Mouse (Mus musculus) C2C12 (cell line): ENCODE data around the gene Lcn12. TPM values are rescaled to one million over a fixed set of nuclear protein-coding genes. Genes with fewer than 3 reads are reported as not detected.
A peak's percentile ranks its signal among the peaks of the same experiment; 100 is the strongest.

ENCODE experiments used
- H3K27me3 ChIP-seq: one replicate; pipeline ENCODE4 v1.6.1; 2011; ENCODE audit not compliant: control insufficient read depth, insufficient read depth, insufficient read length
- H3K36me3 ChIP-seq: one replicate; pipeline ENCODE4 v1.6.1; 2011; ENCODE audit not compliant: control insufficient read depth, insufficient read depth
- H3K4me3 ChIP-seq: one replicate; pipeline ENCODE4 v1.5.1; 2011; ENCODE audit warnings: mild to moderate bottlenecking, control low read depth; ENCODE audit not compliant: poor library complexity, insufficient read depth, severe bottlenecking
- H3K79me2 ChIP-seq: one replicate; pipeline ENCODE4 v1.6.1; 2011; ENCODE audit not compliant: control insufficient read depth, insufficient read depth
- H3K79me3 ChIP-seq: one replicate; pipeline ENCODE4 v1.6.1; 2011; ENCODE audit warnings: low read depth, control low read depth
- H3ac ChIP-seq: one replicate; pipeline ENCODE3; 2011; ENCODE audit warnings: low read depth; ENCODE audit not compliant: control insufficient read depth, insufficient read length
- CEBPB ChIP-seq: IDR thresholded peaks from one replicate; pipeline ENCODE4 v1.6.1; 2011; ENCODE audit warnings: low read depth, mild to moderate bottlenecking, control low read depth, moderate library complexity
- CTCF ChIP-seq: IDR thresholded peaks from one replicate; pipeline ENCODE4 v1.5.1; 2011; ENCODE audit not compliant: control insufficient read depth, insufficient read depth, insufficient read length
- FOSL1 ChIP-seq: IDR thresholded peaks from one replicate; pipeline ENCODE4 v1.8.0; 2011; ENCODE audit warnings: mild to moderate bottlenecking, low read length; ENCODE audit not compliant: poor library complexity, insufficient read depth, severe bottlenecking
- MAX ChIP-seq: IDR thresholded peaks from one replicate; pipeline ENCODE4 v1.6.1; 2011; ENCODE audit warnings: mild to moderate bottlenecking, control low read depth
- MYOD1 ChIP-seq: IDR thresholded peaks from one replicate; pipeline ENCODE4 v1.6.1; 2011; ENCODE audit warnings: low read depth; ENCODE audit not compliant: control insufficient read depth, insufficient read length
- MYOG ChIP-seq: IDR thresholded peaks from one replicate; pipeline ENCODE4 v1.6.1; 2011; ENCODE audit not compliant: control insufficient read depth, insufficient read length; ENCODE audit errors: extremely low read depth
- USF1 ChIP-seq: IDR thresholded peaks from one replicate; pipeline ENCODE4 v1.6.1; 2011; ENCODE audit warnings: low read depth, mild to moderate bottlenecking, control low read depth, moderate library complexity
- polyA plus RNA-seq: library from polyadenylated mRNA; unstranded; fragments of >200 nt; fragmentation: generic; extraction: Trizol; gene quantifications from one replicate; pipeline ENCODE4 v1.2.1, GENCODE M21; 2012; ENCODE audit warnings: missing spikeins

The Lcn12 gene
- polyA plus RNA-seq, 1 experiment, result not detected

DNA sequence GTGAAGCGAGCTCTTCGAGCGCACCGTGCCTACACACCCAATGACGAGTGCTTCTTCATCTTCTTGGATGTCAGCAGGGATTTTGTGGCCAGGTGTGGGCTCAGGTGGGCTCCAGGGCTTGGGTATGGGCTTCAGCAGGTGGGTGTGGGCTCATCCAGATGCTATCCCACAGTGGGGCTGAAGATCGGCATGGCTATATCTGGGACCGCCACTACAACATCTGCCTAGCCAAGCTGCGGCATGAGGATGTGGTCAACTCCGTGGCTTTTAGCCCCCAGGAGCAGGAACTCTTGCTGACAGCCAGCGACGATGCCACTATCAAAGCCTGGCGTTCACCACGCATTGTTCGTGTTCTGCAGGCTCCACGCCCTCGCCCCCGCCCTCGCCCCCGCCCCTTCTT lies 10.8 kb upstream of the Lcn12 start:
- H3K4me3 ChIP-seq, result no peak overlapping the region
- H3K36me3 ChIP-seq, result peaks cover 11% of the 10 kb centered on the region
- TF ChIP-seq MYOG, result no peak
- TF ChIP-seq MYOD1, result no peak
- TF ChIP-seq FOSL1, result no peak
- TF ChIP-seq CEBPB, result no peak
- no peak for TF ChIP-seq CTCF
- TF ChIP-seq MAX, result no peak
- TF ChIP-seq USF1, result no peak
- H3ac ChIP-seq, result no peak overlapping the region
- peaks cover 19% of the 10 kb centered on the region for H3K79me2 ChIP-seq
- H3K79me3 ChIP-seq, result peaks cover 9% of the 10 kb centered on the region
- H3K27me3 ChIP-seq, result no peaks in the 10 kb centered on the region

DNA sequence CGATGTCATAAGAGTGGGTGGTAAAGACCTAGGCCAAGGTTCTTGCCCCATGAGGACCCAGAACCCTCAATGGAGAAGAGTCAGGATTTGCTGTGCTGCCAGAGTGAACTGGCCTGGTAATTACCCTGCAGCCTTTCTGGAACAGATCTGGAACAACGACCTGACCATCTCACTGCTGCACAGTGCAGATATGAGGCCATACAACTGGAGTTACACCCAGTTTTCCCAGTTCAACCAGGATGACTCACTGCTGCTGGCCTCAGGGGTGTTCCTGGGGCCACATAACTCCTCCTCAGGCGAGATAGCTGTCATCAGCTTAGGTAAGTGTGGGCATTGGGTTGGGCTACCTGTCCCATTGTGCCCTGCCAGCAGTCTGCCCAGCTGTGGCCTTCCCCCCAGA lies 9.0 kb upstream of the Lcn12 start:
- Histone ChIP-seq H3K36me3 (peaks cover 11% of the 10 kb centered on the region), H3K27me3 (no peaks in the 10 kb centered on the region), H3K79me3 (peaks cover 9% of the 10 kb centered on the region), H3ac (no peak overlapping the region), H3K4me3 (no peak overlapping the region), H3K79me2 (peaks cover 19% of the 10 kb centered on the region)
- TF ChIP-seq MYOD1 (no peak), CTCF (no peak), MAX (no peak), MYOG (no peak), CEBPB (no peak), FOSL1 (no peak), USF1 (no peak)

DNA sequence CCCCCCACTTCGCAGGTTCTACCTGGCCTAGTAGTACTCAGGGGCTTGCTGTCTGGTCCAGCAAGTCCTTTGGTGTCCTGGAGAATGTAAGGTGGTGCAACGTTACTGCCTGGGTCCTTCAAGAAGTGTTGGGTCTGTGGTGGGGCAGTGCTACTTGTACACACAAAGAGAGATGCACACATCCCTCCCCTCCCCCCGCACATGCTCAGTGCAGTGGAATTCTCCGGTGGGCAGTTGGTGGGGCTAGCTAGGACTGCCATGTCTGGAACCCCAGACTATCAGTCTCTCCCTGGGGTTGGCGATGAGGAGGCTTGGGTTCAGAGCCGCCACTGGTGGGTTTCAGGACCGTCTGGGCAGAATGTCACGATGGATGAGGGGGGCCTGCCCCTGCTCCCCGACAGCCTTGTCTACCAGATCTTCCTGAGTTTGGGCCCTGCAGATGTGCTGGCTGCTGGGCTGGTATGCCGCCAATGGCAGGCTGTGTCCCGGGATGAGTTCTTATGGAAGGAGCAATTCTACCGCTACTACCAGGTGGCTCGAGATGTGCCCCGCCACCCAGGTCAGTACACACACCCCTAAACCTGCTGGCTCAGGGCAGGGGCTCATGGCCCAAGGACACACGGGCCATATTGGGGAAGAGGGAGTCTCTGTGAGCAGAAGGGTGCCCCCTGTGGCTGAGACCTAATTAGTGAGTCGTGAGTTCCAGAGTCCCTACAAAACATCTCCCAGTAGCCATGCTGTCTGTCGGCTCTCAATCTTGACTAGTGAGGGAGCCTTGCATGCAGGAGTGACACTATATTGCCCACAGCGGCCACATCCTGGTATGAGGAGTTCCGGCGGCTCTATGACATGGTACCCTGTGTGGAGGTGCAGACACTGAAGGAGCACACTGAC lies 8.1 kb upstream of the Lcn12 start, which contains the start of gene C8g:
TSS of gene C8g (minus strand) at position 127 of the 894 bp plus-strand sequence.
- no peaks in the 10 kb centered on the region for H3K27me3 ChIP-seq
- peak within 1 kb of the TSS; percentile 96 for H3K4me3 ChIP-seq
- H3ac ChIP-seq, result peak within 1 kb of the TSS; percentile 67
- peaks cover 19% of the 10 kb centered on the region for H3K79me2 ChIP-seq
- peaks cover 9% of the 10 kb centered on the region for H3K79me3 ChIP-seq
- peaks cover 11% of the 10 kb centered on the region for H3K36me3 ChIP-seq
- TF ChIP-seq MYOG (no peak), CEBPB (no peak), USF1 (no peak), CTCF (no peak), MYOD1 (no peak), FOSL1 (no peak)

DNA sequence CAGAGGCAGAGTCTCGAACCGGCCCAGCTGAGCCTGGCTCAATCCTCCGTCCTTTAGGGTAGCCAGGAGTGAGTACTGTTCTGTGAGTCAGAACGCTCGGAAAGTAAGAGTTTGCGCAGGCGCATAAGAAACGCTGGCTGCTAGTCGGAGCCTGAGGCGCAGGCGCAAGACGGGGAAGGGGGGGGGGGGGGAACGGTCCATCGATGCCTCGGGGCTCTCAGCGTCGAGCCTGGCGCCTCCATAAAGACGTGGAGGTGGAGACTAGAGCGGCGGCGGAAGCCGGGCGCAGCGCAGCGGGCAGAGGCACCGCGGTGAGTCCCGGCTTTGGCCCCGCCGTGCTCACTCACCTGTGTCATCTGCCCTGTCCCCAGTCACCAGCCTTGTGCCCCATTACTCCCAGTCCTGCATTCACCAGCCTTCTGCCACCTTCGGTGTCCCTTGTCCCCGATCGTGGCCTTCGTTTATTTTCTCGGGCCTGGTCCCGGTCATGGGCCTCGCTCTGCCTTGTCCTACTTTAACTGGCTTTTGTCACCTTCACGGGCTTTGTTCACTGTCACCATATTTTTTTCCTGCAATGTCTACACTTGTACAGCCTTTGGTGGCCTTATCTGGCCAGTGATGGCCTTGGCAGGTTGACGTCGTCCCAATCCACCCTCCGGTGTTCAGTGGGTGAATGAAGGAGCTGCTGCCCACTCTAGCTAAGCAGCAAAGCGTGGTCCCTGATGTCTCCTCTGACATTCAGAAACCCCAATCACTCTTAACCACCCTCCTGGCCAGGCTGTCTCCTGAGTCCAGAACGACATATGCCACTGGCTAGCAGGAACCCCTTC lies 7.1 kb upstream of the Lcn12 start, which contains the start of gene Fbxw5:
TSS of gene Fbxw5 (plus strand) at position 175 of the 830 bp plus-strand sequence.
- Histone ChIP-seq H3K27me3 (no peaks in the 10 kb centered on the region), H3K4me3 (peak within 1 kb of the TSS; percentile 96), H3K79me2 (peaks cover 19% of the 10 kb centered on the region), H3K36me3 (peaks cover 11% of the 10 kb centered on the region), H3K79me3 (peaks cover 9% of the 10 kb centered on the region), H3ac (peak within 1 kb of the TSS; percentile 67)
- TF ChIP-seq USF1, result no peak
- no peak for TF ChIP-seq MAX
- TF ChIP-seq MYOG, result no peak
- TF ChIP-seq MYOD1, result no peak
- no peak for TF ChIP-seq FOSL1
- no peak for TF ChIP-seq CTCF
- TF ChIP-seq CEBPB, result no peak

DNA sequence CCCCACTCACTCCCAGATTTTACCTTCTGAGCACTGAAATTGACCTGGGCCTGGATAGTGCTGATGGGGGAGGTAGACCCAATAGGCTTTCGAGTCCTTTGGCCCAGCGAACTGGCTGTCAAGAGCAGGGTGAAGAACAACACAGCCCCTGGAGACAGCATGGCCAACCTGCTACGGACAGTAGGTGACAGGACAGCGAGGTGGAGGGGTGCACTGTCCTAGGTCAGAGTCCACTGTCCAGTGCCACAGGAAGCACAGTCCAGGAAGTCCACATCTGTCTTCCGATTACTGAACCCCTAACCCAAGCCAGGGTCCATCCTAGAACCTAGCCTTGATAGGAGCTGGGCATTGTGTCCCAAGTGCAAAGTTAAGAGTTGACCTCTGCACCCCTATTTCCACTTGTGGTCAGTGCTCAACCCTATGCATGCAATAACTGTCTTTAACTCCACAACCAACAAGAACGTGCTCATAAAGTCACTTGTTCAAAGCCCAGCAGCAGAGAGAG lies 6.4 kb upstream of the Lcn12 start:
- no peaks in the 10 kb centered on the region for H3K27me3 ChIP-seq
- H3K36me3 ChIP-seq, result peaks cover 11% of the 10 kb centered on the region
- H3K4me3 ChIP-seq, result peak overlapping the region; percentile 96
- H3K79me2 ChIP-seq, result peaks cover 19% of the 10 kb centered on the region
- H3K79me3 ChIP-seq, result peaks cover 9% of the 10 kb centered on the region
- no peak overlapping the region for H3ac ChIP-seq
- TF ChIP-seq MYOD1 (no peak), USF1 (no peak), CEBPB (no peak), MYOG (no peak), FOSL1 (no peak), CTCF (no peak), MAX (no peak)
